Mouse (Mus musculus) layer of hippocampus, postnatal 25 days (tissue): ENCODE measurements at regions not wholly inside any gene's neighbourhood (a gene's known extent, or its start where the extent isn't known, plus 50 kb on each side); places are given as distances from the start of the nearest gene placed in this dataset.

Experiments used
- DNase-seq, 2 experiments: peaks; one replicate each; pipeline ENCODE4 v3.0.0; 2022; ENCODE audit warnings: mixed read lengths in 2 of 2, low spot score in 1 of 2; ENCODE audit errors: extremely low spot score in 1 of 2

DNA sequence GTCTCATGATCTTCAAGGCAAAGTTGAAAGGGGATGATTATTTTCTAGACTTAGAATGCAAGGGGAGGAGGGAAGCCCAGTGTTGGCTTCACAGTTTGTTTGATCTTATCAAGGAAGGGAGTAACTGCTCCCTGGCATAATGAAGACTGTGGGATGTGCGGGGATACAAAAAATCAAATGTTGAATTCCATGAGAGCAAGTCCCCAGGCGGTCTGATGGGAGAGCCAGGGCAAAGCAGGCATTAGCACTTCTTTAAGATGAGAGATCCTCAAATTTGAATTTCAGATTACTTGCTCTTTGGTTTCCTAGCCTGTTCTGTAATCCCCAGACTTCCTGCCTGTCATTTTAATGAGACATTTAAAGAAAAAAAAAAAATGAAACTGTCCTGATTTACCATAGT, 525.6 kb upstream of the Man1a start:
- no peak for DNase-seq

DNA sequence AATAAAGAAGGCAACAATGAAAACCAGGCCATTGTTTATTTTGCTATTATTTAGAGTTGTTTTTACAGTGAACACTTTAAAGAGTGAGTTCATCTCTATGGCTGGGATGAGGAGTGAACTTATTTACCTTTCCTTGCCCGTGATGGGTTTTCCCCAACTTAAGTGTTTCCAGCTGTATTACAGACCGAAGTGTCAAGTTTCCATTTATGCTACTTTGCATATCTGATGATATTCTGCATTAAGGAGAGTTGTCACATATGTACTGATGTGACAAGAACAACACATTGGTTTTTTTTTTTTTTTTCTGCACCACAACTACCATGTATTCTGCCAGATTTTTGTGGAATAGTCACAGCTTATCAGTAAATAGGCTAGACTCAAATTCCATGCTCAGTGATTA, 518.7 kb upstream of the Man1a start:
- DNase-seq, result no peak

DNA sequence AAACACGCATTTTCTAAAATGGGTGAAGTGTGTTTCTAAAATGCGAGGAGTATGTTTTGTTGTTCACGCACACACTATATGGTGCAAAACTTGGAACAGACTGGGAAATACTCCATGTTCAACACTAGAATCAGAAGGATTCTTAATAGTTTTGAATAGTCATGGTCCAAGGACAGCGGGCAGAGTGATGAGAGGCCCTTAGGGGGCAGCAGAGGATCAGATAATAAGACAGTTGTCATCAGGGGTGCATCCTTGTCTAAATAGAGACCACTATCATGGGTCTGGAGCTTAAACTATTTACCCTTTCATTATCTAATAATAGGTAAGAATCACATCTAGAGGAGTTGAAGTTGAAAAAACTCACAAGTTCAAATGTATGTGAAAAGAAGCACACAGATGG, 482.2 kb upstream of the Man1a start:
- DNase-seq, result peak in 1 of 2 experiments; percentile 13

DNA sequence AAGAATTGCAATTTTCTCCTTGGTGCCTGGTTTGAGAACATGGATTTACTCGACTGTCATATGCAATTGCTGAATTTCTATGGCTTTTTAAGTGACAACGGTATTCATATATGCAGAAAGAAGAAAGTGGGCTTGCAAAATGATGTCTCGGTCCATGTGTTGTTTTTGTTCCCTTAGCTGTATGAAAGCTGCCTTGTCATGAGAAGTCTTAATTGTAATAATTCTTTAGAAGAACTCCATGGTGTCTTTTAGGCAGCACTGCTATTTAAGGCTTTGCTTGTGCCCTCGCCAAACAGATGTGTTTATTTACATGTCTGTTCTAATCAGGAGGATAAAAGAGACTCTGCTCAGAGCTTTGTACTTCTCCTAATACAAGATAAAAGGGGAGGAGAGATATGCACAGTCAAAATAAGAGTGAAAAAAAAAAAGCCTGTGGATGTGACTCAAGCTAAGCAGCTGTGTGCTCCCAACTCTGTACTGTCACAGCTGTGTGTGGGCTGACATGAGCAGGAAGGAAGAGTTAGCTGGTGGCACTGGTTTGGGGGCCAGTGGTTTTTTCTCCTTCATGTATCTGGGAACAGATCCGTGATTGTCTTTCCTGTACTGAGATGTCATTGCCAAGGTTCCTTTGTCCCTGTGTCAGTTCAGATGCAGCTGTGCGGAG, 475.5 kb upstream of the Man1a start:
- DNase-seq, result no peak

DNA sequence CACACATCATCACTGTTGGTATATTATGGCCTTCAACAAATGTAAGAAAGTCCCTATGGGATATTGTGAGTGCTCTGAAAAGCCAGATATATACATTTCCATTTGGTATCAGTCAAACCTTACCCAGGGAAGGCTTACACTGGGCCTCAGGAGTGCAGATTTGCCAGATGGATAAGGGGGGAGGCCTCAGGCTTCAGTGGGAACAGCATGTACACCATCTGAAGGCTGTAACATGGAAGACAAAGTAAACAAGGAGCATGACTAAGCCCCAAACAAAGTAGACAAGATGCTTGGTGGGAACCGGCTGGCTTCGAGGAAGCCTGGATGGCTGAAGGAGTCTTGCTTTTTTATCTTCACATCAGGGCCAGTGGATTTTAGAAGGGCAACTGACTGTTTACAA, 474.3 kb upstream of the Man1a start:
- DNase-seq, result no peak

DNA sequence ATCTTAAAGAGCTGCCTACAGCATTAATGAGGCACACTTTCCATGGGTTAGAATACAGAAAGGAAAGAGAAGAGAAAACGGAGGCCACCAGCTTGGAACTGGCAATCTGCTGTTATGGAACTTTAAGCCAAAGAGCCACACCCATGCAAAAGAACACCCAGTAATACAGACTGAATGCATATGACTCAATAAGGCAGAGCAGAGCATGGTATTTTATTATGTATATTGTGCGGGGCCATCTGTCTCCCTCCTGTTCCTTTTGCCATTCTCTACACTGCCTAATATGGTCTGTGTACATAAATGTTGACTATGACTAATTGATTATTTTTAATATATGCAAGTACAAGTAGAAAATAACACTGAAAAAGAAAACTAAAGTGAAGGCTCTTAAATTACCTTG, 472.6 kb upstream of the Man1a start:
- no peak for DNase-seq

DNA sequence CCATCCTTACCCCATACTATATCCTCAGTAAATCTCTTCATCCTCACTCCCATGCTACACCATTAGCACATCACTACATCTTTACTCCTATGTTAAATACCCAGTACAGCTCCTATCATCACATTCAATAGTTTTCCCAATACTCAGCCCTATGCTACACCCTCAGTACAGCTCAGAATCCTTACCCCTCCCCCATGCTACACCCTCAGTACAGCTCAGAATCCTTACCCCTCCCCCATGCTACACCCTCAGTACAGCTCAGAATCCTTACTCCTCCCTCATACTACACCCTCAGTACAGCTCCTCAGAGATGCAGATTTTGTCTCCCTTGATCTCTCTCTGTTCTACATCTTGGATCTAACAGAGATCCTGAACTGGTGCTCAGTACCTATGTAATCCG, 472.1 kb upstream of the Man1a start:
- no peak for DNase-seq

DNA sequence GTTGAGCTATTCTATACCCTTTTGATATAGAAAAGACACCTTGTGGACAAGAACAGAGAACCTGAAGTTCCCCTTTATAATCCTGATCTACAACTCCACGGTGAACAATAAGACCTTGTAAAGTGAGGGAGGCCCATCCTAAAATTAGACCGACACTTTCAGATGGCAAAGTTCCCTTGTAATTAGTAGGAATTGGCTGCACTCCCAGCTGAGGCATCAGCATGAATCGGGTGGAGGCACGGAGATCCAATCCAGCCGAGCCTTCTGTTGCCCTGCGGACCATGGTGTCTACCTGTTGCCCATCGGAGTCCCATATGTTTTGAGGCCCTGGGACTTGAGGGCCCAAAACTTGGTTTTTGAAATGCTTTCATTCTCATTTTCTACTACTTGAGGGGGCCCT, 456.2 kb upstream of the Man1a start:
- DNase-seq, result no peak

DNA sequence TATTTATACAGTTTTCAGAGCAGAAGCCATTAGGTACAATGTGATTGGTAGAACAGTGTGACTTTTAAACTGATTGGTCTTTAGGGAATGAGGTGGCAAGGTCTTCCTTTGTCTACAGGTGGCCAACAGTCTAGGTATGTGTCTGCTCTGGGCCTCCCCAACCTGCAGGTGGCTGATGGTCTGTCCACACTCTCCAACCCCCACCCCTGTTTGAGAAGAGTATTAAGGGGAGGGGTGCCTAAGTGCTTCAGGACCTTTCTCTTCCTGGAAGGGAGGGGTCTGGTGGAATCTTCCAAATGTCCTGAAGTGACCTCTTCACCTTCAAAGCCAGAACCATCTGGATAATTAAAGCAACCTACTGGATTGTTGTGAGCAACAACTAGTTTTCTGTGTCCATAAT, 434.4 kb upstream of the Man1a start:
- DNase-seq, result no peak

DNA sequence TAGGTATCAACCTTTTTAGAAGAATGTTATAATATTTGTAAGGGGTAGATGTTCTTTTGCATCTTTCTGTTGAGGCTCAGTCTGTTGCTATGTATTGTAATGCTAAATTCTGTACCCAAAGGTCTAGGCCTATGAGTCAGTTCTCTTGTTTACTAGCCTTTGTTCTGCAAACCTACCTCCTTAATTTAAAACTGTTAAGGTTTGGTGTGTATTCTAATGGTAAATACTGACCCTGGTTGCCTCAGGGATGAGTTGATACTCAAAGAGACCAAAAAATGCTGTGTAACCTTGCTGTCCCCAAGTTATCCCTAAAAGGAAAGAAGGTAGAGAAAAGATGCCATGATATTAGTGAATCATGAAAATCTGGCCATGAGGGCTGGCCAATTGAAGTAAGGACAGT, 433.4 kb upstream of the Man1a start:
- DNase-seq, result no peak
